Mouse (Mus musculus): ENCODE data around the gene Ubtd2. TPM values are rescaled to one million over a fixed set of nuclear protein-coding genes. Genes with fewer than 3 reads are reported as not detected.

Ubtd2 gene
- polyA plus RNA-seq, 1 experiment: not detected

DNA sequence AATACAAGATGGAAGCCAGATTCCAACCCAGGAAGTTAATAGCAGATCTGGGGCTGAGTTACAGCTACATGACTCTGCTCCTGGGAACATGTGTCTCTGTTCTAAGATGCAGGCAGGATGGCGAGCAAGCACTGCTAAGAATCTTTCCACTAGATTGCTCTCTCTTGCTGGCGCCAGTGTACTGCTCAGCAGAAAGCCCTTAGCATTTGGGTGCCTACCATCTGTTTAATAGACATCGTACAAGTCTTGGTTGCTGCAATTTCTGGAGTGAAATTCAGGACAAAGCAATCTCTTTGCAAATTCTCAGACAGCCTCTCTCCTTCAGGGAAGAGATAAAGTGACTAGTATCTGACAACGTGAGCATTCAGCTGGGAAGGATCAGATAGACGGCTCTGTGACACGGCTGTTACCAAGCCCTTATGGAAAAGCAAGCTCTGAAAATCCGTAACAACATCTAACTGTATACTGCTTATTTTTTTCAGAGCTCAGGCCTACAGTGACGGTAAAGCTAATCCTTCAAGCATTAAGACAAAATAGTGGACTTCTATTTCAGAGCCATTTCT is 1.7 kb upstream of the Ubtd2 start:
- H3K27ac ChIP-seq (ENCODE audit: insufficient read depth, low read depth, low read length): no peak overlapping the region

DNA sequence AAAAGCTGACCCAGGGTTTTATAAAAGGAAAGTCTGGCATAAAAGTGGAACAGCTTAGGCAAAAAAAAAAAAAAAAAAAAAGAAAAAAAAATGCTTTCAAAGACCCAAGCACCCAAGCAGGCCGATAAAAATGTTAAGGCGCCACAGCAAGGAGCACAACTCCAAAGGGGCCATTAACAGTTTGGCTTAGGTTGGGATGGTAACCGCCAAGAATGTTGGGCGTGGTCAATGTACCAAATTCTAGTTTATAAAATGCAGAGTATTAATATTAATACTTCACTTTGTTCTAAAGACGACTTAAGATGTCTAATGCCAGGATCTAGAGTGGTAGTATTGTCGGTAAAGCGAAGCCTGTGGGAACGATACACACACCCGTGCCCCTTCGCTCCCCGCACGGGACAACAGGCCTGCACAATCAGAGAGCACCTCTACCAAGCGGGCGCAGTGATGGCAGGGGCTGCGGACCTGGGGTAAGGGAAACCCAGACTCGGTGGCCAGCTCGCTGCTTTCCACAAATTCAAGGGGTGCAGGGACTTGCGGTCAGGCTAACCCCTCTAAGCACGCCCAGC is 855 bp upstream of the Ubtd2 start:
- Histone ChIP-seq H3K4me3 (ENCODE audit: insufficient read depth, low read depth, low read length) (peak overlapping the region; percentile 91), H3K27ac (ENCODE audit: insufficient read depth, low read depth, low read length) (no peak overlapping the region), H3K4me1 (ENCODE audit: control insufficient read depth, insufficient read depth, low read length) (0 out of 2 replicates have a peak, but pooled peaks cover 3% of the 10 kb centered on the region)
- TF ChIP-seq CTCF (IDR thresholded peaks at IDR 0.05; ENCODE audit: insufficient read depth, low read depth, low read length) (no peak), POLR2A (IDR thresholded peaks at IDR 0.05; ENCODE audit: insufficient read depth, low read depth, low read length) (no peak)
- 5% methylated on average over 19 of the region's 19 CpGs for WGBS

More for the DNA sequence above, 1.7 kb upstream of the Ubtd2 start:
- TF ChIP-seq POLR2A (IDR thresholded peaks at IDR 0.05; ENCODE audit: insufficient read depth, low read depth, low read length) (no peak), CTCF (IDR thresholded peaks at IDR 0.05; ENCODE audit: insufficient read depth, low read depth, low read length) (no peak)
- WGBS: 73% methylated on average over 8 of the region's 8 CpGs
- H3K4me3 ChIP-seq (ENCODE audit: insufficient read depth, low read depth, low read length): no peak overlapping the region
- 0 out of 2 replicates have a peak, but pooled peaks cover 3% of the 10 kb centered on the region for H3K4me1 ChIP-seq (ENCODE audit: control insufficient read depth, insufficient read depth, low read length)

DNA sequence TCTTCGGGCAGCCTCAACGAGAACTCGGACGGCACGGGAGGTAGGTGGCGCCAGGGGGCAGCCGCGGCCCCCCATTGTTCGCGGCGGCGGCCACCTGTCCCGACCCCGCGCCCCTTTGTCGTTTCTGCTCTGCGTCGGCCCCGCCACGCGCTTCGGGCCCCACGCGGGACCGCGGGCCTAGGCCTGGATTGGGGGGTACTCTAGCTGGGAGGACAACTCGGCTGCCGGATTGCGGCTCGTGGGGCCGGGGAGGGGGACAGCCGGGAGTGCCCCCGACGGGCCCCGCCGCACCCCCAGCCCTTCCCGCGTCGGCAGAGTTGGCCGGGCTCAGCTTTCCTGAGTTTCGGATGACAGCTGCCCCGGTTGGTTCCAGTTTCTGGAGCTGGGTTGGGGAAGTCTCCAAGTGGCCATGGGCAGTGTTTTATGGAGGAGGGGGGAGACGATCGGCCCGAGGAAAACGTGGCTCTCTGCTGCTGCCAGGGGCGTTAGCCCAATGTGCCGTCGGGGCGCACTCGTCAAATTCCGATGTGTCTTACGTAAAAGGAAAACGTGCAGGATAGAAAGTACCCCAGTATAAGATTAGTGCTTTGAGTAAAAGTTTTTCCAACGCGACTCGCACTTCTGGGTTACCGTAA is 454 bp downstream of the Ubtd2 start:
- Histone ChIP-seq H3K27ac (ENCODE audit: insufficient read depth, low read depth, low read length) (no peak overlapping the region), H3K4me3 (ENCODE audit: insufficient read depth, low read depth, low read length) (peak overlapping the region; percentile 91), H3K4me1 (ENCODE audit: control insufficient read depth, insufficient read depth, low read length) (0 out of 2 replicates have a peak, but pooled peaks cover 3% of the 10 kb centered on the region)
- TF ChIP-seq POLR2A (IDR thresholded peaks at IDR 0.05; ENCODE audit: insufficient read depth, low read depth, low read length) (no peak), CTCF (IDR thresholded peaks at IDR 0.05; ENCODE audit: insufficient read depth, low read depth, low read length) (no peak)
- WGBS: under 1% methylated on average over 58 of the region's 58 CpGs

DNA sequence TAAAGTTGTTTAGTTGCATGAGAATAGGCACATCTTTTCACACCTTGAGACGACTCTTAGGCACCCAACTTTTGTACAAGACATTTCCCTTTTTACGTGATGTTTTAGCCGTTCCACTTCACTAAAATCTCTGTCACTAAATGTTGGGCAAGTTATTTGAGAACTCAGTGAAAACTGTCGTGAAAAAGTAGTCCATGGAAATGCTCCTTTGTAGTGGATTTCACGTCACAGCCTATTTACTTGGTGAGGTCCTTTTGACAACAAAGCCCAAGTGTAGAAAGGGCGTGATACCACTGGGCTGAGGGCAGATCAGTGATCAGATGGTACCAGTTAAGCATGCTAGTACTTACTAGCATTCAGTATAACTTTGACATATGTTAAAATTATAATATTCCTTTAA is 1.2 kb downstream of the Ubtd2 start:
- Histone ChIP-seq H3K4me1 (ENCODE audit: control insufficient read depth, insufficient read depth, low read length) (0 out of 2 replicates have a peak, but pooled peaks cover 3% of the 10 kb centered on the region), H3K4me3 (ENCODE audit: insufficient read depth, low read depth, low read length) (no peak overlapping the region), H3K27ac (ENCODE audit: insufficient read depth, low read depth, low read length) (no peak overlapping the region)
- TF ChIP-seq CTCF (IDR thresholded peaks at IDR 0.05; ENCODE audit: insufficient read depth, low read depth, low read length): no peak
- no peak for TF ChIP-seq POLR2A (IDR thresholded peaks at IDR 0.05; ENCODE audit: insufficient read depth, low read depth, low read length)
- 37% methylated on average over 6 of the region's 6 CpGs for WGBS

DNA sequence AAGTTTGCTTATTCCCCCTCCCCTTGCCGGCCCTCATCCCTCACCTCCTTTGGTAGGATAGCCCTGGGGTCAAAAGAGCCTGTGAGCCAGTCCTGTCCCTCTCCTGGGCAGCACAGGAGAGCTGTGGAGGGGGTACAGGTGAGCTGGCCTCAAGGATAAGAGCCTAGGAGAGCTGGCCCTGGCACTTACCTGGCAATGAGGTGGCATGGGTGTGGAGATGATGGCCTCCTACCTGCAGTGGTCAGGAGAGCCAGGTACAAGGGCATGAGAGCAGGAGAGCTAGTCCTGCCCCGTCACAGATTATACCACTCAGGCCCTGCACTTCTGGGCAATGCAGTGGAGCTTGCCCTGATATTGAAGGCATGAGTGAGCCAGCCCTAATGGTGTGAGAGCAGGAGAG is 9.1 kb downstream of the Ubtd2 start:
- 72% methylated on average over 2 of the region's 2 CpGs for WGBS
- H3K4me3 ChIP-seq (ENCODE audit: insufficient read depth, low read depth, low read length): no peak overlapping the region
- no peak overlapping the region for H3K27ac ChIP-seq (ENCODE audit: insufficient read depth, low read depth, low read length)
- TF ChIP-seq CTCF (IDR thresholded peaks at IDR 0.05; ENCODE audit: insufficient read depth, low read depth, low read length) (no peak), POLR2A (IDR thresholded peaks at IDR 0.05; ENCODE audit: insufficient read depth, low read depth, low read length) (no peak)
- H3K4me1 ChIP-seq (ENCODE audit: control insufficient read depth, insufficient read depth, low read length): peaks cover 3% of the 10 kb centered on the region; the same call in 1 of the 2 replicates

DNA sequence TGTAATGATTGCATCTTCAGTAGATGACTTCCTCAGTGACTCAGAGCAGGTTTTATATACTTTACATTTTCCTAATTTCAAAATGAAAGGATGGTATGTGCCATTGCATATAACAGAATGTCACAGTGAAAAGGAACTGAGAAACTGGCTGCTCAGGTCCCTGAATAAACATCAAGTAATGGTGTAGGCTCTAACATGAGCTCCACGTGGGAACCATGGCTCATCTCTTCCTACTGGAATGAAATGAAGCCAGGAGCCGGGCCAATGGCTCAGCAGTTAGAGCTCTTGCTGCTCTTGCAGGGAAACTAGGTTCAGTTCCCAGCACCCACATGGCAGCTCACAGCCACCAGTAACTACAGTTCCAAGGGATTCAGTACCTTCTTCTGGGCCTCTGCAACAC is 16.8 kb downstream of the Ubtd2 start:
- Histone ChIP-seq H3K4me3 (ENCODE audit: insufficient read depth, low read depth, low read length) (no peak overlapping the region), H3K4me1 (ENCODE audit: control insufficient read depth, insufficient read depth, low read length) (no peaks in the 10 kb centered on the region), H3K27ac (ENCODE audit: insufficient read depth, low read depth, low read length) (no peak overlapping the region)
- 84% methylated on average over 2 of the region's 2 CpGs for WGBS
- no peak for TF ChIP-seq CTCF (IDR thresholded peaks at IDR 0.05; ENCODE audit: insufficient read depth, low read depth, low read length)
- TF ChIP-seq POLR2A (IDR thresholded peaks at IDR 0.05; ENCODE audit: insufficient read depth, low read depth, low read length): no peak

DNA sequence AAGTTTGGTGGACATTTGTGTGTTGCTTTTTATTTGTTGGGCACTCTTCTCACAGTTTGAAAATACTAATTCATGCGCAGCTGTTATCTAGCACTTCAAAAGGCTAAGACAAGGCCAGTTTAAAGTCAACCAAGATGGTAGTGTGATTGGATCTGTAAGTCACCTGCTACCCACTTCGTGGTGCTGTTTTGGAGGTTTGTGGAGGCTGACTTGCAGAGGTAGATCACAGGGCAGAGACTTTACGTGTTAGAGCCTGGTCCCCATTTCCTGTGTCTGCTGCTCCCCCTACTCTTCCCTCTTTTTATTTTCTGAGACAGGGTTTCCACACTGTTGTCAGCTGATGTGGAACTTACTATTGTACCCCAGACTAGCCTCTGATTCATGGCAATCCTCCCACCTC is 19.6 kb downstream of the Ubtd2 start:
- Histone ChIP-seq H3K27ac (ENCODE audit: insufficient read depth, low read depth, low read length) (no peak overlapping the region), H3K4me3 (ENCODE audit: insufficient read depth, low read depth, low read length) (no peak overlapping the region), H3K4me1 (ENCODE audit: control insufficient read depth, insufficient read depth, low read length) (no peaks in the 10 kb centered on the region)
- no peak for TF ChIP-seq CTCF (IDR thresholded peaks at IDR 0.05; ENCODE audit: insufficient read depth, low read depth, low read length)
- no peak for TF ChIP-seq POLR2A (IDR thresholded peaks at IDR 0.05; ENCODE audit: insufficient read depth, low read depth, low read length)
- 89% methylated on average over 3 of the region's 3 CpGs for WGBS

DNA sequence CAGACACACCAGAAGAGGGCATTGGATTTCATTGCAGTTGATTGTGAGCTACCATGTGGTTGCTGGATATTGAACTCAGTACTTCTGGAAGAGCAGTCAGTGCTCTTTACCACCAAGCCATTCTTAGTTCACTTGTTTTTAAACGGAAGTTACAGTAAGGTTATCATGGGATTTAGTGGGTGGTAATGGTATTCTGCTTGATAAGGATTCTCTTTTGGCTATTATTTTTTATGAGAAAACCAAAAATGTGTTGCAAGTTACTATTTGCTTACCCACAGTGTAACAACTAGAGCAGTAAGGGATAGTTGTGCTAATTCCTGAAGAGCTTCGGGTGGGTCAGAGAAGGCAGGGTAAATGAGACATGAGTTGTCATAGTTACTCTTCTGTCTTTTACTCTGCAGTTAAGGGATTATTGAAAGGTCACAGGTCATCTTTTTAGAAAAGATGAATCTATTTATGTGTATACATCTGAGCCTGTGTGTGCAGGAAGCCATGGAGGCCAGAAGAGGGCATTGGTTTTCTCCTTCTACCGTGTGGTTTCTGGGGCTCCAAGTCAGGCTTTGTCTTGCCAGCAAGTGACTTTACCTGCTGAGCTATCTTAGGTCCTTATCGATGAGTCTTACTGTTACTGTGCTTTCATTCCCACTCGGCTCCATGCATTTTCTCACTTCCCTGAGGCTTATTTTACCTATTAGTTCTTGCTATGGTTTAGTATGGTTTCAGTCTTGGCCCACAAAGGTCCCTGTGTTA is 20.5 kb downstream of the Ubtd2 start:
- TF ChIP-seq CTCF (IDR thresholded peaks at IDR 0.05; ENCODE audit: insufficient read depth, low read depth, low read length): no peak
- TF ChIP-seq POLR2A (IDR thresholded peaks at IDR 0.05; ENCODE audit: insufficient read depth, low read depth, low read length): no peak
- Histone ChIP-seq H3K27ac (ENCODE audit: insufficient read depth, low read depth, low read length) (no peak overlapping the region), H3K4me1 (ENCODE audit: control insufficient read depth, insufficient read depth, low read length) (no peaks in the 10 kb centered on the region), H3K4me3 (ENCODE audit: insufficient read depth, low read depth, low read length) (no peak overlapping the region)
- 87% methylated on average over 5 of the region's 5 CpGs for WGBS

DNA sequence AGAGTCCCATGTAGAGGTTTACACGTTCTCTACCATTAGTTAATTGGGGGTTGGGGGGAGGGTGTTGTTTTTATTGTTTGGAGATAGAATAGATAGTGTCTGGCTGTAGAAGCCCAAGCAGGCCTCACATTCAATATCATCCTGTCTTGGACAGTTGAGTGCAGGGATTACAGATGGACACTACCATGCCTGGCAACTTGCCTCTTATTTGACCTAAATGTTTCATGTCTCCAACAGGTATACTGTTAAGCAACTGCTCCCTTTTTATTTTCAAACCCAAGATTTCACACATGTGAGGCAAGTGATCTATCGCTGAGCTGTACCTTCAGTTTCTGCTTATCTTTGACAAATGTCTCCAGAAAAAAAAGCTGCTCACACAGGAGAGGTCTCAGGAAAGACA is 26.4 kb downstream of the Ubtd2 start:
- no peaks in the 10 kb centered on the region for H3K4me1 ChIP-seq (ENCODE audit: control insufficient read depth, insufficient read depth, low read length)
- no peak for TF ChIP-seq CTCF (IDR thresholded peaks at IDR 0.05; ENCODE audit: insufficient read depth, low read depth, low read length)
- TF ChIP-seq POLR2A (IDR thresholded peaks at IDR 0.05; ENCODE audit: insufficient read depth, low read depth, low read length): no peak
- WGBS: 66% methylated on average over 2 of the region's 2 CpGs
- no peak overlapping the region for H3K4me3 ChIP-seq (ENCODE audit: insufficient read depth, low read depth, low read length)
- no peak overlapping the region for H3K27ac ChIP-seq (ENCODE audit: insufficient read depth, low read depth, low read length)
